Mouse (Mus musculus) NIH3T3 (cell line): ENCODE results near the gene Camsap1.

Source experiments
- DNase-seq: peaks from one replicate; pipeline ENCODE4 v3.0.0-alpha.2; 2012; ENCODE audit warnings: low read depth

The Camsap1 gene

DNA sequence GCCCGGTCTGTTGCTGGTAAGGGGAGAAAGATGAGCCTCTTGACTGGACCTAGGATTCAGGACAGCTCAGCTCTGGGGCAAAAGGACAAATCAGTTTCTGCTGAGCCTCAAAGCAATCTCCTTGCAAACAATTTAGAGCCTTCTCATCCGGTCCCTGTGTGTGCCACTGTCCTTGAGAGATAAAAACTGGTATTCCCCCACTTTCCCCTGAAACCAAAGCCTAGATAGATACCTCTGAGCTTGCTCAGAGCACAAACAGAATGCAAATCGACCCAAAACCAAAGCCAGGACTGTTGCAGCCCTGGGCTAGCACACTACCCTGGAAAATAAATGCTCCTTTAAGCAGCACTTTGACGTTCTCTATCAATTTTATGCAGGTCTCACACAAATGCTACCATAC, 4.1 kb downstream of the Camsap1 start:
- no peak for DNase-seq

DNA sequence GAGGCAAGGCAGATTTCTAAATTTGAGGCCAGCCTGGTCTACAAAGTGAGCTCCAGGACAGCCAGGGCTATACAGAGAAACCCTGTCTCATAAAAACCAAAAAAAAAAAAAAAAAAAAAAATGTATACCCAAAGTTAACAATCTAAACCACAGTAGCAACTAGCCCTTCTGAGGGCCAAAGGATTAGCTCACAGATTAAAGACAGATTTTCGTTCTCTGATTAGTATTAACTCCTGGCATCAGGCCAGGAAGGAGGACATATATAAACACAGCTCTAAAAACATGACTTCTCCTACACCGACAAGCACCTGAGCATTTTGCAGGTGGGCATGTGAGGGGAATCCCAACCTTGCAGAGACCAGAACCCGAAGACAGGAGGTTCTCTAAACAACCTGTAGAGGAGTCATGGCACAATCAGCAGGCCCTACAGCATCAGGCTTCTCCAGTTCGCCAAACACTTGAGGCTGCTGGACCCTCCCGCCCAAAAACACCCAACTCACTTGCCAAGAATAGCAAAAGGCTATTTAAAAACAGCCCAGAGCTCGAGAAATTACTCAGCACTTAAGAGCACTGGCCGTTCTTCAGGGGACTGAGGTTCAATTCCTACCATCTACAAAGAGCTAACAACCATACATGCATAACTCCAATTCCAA, 5.4 kb downstream of the Camsap1 start:
- DNase-seq = peak; percentile 71

DNA sequence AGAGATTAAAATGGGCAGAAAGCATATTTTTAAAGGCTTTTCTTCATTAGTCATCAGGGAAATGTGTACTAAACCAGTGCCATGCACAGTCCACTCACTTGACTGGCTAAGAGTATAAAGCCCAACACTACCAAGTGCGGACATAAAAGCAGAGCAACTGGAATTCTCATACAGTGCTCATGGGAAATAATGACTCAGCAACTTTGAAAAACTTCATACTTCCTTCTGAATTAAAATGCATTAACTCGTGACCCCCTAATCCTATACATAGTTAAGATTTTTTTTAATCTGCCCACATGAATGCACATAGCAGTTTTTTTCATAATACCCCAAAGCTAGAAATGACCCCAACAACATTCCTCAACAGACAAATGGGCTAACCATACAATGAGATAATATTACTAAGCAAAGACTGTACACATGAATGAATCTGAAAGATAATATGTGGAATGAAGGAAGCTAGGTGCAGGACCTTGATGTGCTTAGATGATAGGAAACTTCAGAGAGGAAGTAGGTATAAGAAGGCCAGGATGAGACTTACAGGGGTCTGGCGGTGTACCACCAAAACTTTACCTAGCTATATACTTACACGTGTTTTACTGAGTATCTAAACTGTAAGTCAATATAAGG, 7.8 kb downstream of the Camsap1 start:
- peak; percentile 25 for DNase-seq

DNA sequence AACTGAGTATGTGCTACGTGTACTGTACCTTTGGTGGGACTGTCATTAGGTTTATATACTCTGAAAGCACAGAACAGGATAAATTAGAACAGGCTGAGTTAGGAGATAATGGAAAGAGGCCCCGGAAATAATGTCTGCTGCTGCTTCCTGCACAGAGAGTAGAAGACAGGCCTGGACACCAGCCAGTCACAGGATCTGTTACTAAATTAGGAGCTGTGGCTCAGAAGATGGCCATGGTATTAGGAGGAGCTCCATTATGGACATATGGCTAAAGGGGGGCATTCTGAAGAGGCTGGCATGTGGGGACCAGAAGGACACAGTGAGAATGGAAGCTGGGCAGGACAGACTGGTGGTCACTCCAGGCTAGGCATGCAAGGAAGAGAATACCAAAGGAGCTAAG, 12.7 kb downstream of the Camsap1 start:
- peak; percentile 23 for DNase-seq

DNA sequence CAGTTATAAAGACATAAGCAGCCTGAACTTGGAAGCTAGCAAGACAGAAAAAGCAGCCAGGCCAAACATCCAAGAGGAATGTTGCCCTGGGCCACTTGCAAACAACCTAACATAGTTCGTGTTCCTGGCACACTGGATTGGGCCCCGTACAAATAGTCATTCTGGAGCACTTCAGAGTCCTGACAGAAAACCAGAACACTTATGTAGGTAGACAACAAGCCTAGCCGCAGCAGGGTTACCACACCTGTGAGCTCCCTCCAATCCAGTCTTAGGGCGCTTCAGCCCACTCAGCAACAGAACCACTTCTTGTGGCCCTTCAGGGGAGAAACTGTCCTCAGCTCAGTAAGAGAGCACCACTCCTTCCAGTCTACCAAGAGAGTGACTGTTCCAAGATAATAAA, 13.8 kb downstream of the Camsap1 start:
- DNase-seq = no peak

DNA sequence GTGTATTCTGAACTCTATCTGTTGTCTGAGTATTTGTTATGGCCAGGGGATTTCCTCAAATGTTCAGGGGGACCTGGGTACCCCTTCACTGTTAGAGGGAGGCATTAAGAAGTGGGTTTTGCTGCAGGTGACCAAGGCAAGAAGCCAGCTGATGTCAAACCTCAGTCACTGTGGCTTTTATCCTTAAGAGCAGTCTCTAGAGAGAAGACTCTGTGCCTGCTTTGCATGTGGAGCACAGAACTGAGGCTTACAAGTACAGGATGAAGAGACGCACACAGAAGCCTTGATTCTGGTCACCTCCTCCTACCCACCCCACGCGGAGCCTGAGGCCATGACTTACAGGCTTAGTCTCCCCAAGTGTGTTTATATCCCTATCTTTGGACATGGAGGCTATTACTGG, 33.8 kb downstream of the Camsap1 start:
- DNase-seq = no peak

DNA sequence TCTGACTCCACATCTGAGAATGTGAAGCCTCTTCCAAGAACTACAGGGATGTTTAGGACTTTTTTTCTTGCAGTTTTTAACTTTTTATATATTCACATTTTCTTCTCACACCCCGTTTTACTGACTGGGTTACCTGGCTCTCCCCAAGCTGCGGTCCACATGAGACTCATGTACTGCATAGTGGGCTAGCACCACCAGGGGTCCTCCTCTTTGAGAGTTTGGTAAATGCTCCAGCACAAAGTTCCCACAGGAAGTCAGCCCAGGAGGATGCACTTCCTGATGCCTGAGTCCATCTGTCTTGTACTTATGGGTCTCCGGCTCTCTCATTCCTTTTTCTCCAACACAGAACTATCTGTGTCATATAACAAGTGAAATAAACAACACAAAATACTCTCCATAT, 35.1 kb downstream of the Camsap1 start:
- peak; percentile 62 for DNase-seq

DNA sequence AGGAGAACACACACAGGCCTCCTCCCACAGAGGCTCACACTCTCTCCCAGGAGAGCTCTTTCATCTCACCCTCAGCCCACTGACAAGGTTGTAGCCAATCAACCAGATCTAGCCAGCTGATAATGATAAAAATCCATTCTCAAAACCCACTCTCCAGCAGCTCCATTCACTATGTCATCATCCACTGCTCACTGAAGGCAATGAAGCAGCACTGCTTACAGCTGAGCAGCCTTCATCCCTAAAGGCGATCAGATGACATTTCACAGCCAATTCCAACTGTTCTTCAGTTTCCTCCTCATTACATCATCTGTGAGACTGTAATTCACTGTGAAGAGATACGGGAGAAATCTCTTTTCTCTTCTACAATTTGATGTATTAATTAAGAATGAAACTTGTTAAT, 39.3 kb downstream of the Camsap1 start:
- DNase-seq = no peak

DNA sequence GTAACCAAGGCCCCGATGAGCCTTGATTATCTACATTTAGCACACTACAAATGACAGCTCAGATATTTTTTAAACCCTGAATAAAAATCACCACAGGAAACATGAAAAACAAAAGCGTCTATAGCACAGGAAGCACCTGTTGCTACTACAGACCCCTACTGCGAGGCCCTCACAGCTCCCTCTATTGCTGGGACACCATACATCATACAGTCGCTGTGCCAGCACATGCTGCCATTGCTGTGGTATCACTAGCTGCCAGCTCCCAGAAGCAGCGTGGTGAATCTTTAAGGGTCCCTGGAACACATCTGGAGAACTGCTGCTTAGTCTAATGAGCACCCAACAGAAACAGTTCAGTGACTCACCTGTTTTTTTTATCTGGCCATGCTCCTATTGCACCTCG, 42.6 kb downstream of the Camsap1 start:
- no peak for DNase-seq

DNA sequence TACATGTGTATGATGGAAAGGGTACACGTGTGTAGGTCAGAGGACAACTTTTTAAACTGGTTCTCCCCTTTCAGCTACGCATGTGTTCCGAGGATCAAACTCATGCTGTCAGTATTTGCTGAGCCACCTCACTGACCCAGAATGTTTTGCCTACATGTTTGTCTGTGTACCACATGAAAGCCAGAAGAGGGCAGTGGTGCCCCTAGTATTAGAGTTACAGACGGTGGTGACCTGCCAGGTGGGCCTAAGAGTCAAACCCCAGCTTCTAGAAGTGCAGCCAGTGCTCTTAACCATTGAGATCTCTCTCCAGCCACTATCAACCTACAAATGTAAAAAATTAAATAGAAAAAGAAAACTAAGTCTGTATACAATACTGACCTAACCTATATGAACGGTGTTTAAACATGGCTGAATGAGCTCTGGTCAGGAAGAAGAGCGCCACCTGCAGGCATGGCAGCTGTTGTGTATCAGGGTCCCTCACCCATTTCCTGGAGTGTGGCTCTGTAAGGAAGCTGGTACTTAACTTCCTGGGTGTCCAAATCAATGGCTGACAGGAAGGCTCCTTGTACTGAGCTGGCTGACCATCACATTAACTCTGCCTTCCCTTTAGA, 51.7 kb downstream of the Camsap1 start:
- peak; percentile 61 for DNase-seq

DNA sequence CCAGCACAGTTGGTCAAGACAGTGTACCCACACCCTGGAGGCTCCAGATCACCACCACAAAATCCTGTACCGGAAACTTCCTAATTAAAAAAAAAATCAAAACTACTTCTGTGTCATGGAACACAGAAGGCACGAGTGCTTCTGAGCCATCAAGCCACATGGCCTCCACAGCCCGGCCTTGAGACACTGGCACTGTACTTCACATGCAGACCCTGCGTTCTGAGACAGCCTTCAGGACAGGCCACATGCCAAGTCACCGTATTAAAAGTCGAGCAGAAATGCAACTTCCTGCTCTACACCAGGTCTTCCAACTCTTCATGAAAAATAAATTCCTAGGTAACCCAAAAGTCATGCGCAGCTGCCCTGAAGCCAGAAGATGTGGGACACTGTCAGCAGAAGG, 55.3 kb downstream of the Camsap1 start:
- DNase-seq = no peak

DNA sequence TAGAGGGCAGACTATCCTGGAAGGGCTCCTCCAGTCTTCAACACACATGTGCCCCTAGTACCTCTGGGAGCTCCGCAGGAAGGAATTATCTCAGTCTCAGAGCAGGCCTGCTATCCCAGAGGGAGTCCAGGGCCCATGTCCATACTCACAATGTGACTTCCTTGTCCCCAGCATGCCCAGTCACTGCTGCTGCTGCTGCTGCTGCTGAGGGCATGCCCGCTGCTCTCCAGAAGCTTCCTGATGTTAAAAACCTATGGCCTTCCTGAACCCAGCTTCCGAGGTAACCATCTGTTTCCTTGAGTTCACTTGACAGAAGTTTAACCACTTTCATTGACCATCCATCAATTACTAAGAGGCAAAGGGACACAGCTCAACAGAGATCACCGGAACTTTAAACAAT, 58.1 kb downstream of the Camsap1 start:
- DNase-seq = no peak

DNA sequence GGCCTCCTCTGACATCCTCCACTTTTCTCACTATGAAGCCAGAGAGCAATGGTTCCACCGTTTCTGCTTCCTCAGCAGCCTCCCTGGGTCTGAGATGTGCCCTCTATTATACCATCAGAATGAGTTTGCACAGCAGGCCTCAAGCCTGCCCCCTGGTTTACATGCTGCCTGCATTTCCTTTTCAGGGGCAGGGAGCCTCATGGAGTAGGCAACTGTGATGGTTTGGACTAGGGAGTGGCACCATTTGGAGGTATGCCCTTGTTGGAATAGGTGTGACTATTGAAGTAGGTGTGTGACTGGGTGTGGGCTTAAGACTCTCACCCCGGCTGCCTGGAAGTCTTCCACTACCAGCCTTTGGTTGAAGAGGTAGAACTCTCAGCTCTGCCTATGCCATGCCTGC, 59.3 kb downstream of the Camsap1 start:
- no peak for DNase-seq

DNA sequence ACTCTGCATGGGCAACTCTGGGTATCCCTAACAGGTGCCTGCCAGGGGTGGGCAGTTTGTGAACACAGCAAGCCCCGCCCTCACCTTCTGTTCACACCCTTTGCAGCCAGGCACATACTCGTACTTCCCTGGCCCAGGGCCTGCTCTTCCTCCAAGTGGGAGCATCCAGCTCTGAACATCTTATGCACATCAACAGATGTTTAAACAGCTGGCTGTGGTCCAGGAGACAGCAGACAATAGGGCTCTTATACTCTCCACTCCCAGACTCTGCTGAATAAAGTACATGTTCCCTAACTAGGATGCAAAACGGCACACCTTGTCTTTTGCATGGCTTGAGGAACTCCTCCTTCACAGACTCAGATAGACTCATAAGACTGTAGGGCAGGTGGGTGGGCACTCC, 63.1 kb downstream of the Camsap1 start:
- DNase-seq = peak; percentile 67

DNA sequence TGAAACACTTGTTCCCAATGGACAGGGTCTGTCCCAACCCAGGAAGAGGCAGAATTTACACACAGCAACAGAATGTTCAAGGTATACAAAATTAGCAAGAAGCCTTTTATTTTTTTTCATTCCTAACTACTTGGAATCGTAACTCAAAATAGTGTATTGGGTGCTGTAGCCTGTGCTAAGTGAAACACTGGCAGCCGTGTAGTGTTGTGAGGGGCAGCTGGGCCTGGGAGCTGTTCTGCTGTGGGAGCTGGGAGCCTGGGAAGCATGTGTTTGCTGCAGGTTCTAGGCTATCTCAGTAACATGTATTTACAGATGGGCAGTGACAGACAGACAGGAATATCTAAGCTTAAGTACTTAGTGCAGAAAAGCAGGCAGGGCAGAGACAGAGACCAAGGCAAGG, 64.7 kb downstream of the Camsap1 start:
- no peak for DNase-seq

DNA sequence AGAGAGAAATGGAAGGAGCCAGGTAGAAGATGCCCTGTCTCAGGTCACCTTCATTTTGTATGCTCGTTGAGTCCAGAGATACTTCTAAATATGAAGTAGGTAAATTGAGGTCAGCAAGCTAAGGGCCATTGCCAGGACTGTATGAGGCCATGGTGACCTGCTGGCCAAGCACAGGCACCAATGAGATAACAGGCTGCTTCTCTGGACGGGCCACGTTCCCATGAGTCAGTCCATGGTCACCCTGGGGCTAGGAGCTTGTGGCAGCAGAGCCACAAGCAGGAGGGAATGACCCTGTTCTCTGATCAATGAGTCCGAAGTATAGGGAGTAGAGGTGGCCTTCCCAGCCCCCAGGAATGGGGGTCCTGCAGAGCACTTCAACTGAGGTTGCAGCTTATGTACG, 68.3 kb downstream of the Camsap1 start:
- no peak for DNase-seq

DNA sequence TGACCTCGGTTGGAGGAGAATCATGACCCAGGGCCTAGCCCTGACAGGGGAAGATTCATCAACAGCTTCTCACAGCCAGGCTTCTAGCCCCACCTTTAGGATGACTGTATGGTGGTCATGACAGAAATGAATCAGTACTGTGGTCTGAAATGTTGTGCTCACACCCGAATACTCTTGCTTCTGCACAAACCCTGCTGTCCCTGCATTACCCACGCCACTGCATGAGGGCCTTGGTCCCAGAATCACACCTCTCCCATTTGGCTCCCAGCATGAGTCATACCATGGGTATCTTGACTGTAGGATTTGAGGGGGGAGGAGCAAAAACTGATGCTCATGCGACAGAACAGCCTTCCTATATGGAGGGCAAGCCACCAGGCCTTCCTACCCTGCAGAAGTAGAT, 68.9 kb downstream of the Camsap1 start:
- peak; percentile 53 for DNase-seq

DNA sequence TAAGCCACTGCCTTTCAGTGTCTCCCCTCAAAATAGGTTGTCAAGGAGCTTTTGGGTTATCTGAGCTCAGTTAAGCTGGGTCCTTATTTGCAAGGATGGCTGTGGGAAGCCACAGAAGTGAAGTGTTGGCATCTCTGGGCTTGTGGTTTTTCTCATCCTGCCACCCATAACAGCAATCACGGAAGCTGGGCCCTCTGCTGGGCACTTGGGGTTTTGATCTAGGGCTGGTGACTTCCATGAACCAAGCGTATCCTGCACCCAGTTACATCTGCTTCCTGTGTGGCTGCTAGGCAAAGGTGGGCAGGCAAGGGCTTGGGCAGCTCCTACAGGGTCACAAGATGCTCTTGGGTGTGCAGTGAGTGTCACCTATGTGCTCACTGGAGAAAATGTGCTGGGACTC, 69.8 kb downstream of the Camsap1 start:
- peak; percentile 30 for DNase-seq

DNA sequence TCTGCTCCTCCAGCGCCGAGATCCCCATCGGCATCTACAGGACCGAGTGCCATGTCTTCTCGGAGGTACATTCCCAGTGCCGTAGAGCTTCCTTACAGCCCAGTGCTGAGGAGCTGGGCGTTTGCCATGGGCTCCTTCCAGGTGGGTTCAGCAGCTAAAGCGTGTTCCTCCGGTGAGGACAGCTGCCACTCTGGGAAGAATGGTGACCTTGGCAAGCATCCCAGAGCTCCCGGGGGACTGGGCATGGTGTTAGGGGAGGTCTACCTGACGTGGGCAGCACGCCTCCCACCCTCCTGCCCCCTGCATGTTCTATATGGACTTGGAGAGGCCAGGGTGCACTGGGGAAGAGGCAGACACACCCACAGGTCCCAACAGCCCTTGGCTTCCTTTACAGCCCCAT, 73.2 kb downstream of the Camsap1 start:
- DNase-seq = no peak

DNA sequence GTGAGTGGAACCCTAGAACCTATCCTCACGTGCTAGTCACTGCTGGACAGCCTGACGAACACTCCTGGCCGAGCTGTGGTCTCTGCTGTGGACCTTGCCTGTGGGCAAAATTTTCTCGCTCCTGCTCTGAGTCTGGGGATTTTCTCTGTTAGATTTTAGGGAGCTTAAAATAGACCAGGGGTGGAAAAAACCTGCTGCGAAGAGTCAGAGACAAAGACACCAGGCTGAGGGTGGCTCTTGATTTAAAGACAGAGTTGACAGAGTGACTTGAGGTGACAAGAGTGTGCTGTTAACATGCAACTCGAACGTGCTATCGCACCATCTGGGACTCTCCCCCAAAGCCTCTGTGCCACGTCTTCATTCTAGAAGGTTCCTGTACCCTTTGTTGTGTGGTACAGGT, 84.1 kb downstream of the Camsap1 start:
- DNase-seq = no peak

DNA sequence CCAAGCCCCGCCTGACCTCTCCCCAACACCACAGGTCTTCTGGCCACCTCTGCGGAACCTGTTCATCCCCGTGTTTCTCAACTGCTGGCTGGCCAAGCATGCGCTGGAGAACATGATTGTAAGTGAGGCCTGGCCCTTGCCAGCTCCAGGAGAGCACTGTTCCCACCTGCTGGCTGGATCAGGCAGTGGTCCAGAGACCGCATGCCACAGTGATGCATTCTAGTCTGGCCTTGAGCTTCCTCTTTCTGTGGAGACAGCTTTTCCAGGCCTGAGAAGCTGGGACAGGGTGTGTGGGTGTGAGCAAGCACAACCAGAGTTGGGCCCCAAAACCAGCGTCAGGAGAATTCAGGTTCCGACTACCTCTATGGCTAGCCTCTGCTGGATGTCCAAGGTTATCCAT, 90.6 kb downstream of the Camsap1 start:
- DNase-seq = peak; percentile 14

DNA sequence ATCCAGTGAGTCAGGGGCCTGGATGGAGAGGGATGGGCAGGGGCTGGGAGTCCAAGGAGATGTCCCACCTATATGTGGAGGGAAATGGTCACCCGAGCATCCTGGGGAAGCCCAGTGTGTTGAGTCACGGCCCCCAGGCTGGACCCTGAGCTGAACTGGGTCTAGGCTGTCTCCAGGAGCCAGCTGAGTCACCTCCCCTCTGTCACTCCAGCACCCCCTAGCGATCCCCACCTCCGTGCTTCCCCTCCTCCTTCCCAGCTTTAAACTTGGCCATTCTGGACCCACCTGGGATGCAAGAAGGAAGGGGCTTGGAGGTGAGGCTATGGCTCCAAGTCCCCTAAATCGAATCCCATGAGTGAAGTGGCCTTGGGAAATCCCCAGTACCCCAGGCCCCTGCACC, 94.9 kb downstream of the Camsap1 start:
- peak; percentile 15 for DNase-seq

DNA sequence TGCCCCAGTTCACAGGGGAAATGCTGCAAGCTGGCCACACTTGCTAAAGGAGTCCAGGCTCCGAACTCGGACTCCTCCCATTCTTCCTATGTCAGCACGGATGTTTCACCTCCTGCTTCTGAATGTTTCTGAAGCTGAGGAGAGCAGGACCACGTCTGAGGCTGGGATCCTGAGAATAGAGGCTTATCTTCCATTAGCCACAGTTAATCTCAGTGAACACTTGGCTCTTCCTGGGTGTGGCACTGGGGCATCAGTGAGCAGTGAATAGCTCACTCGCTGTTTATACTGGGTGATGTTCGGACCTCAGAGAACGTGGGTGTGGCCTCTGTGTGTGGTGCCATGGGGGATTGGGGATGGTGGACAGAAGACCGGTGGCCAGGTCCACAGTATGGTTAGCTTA, 95.9 kb downstream of the Camsap1 start:
- no peak for DNase-seq

DNA sequence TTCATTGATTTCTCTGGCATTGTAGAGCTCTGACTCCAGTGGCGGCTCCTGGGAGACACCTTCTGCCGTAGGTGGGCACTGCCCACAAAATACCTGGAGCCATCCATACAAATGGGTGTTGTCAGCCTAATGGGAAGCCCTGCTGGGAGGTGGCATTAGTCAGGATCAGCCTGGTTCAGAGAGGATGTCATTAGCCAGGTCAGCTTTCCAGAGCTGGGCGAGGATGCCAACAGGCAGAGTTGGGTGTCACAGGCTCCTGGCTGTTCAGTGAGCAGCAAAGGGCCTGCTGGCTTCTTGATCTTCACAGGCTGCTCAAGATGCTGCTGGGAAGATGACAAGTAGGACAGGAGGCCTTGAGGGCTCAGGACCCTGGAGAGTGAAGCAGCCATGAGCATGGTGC, 98.3 kb downstream of the Camsap1 start:
- no peak for DNase-seq
